Comparison of ENCODE assay signal across 8 mouse cellular contexts in genomic region chr2:76676401-76677226, GRCm38 (mm10). TPM values are rescaled to one million over a fixed set of nuclear protein-coding genes. Genes with fewer than 3 reads are reported as not detected.
DNase-seq lines count a peak whose midpoint lies in the region; ATAC-seq and TF ChIP-seq lines count a peak whose summit lies in the region.

No protein-coding gene starts in this region.

- H3K9me3 ChIP-seq in lung, postnatal 0 days (ENCODE audit: low read length): no peaks in the 10 kb centered on the region
- no peaks in the 10 kb centered on the region for H3K9me3 ChIP-seq in embryonic facial prominence, embryonic 14.5 days (ENCODE audit: control insufficient read depth, low read length)
- no peaks in the 10 kb centered on the region for H3K9me3 ChIP-seq in limb, embryonic 15.5 days
- H3K9me3 ChIP-seq in stomach, embryonic 15.5 days: no peaks in the 10 kb centered on the region

- H3K4me1 ChIP-seq in lung, postnatal 0 days (ENCODE audit: insufficient read depth, low read depth, low read length): peaks cover 16% of the 10 kb centered on the region
- peaks cover 13% of the 10 kb centered on the region; the same call in 1 of the 2 replicates for H3K4me1 ChIP-seq in lung, adult 2 months (ENCODE audit: control insufficient read depth, insufficient read depth, low read length)
- peaks cover 14% of the 10 kb centered on the region for H3K4me1 ChIP-seq in embryonic facial prominence, embryonic 14.5 days (ENCODE audit: control insufficient read depth, insufficient read depth, low read length)
- peaks cover 21% of the 10 kb centered on the region for H3K4me1 ChIP-seq in limb, embryonic 15.5 days
- H3K4me1 ChIP-seq in stomach, embryonic 15.5 days: peaks cover 11% of the 10 kb centered on the region; the same call in 1 of the 2 replicates

- WGBS in lung, postnatal 0 days: 49% methylated on average over 13 of the region's 13 CpGs
- WGBS in lung, adult 2 months: 55% methylated on average over 13 of the region's 13 CpGs
- WGBS in embryonic facial prominence, embryonic 14.5 days: 56% methylated on average over 13 of the region's 13 CpGs
- WGBS in limb, embryonic 15.5 days: 35% methylated on average over 13 of the region's 13 CpGs
- 55% methylated on average over 13 of the region's 13 CpGs for WGBS in stomach, embryonic 15.5 days

- TF ChIP-seq CTCF in lung, postnatal 0 days (IDR thresholded peaks at IDR 0.05): no peak
- no peak for TF ChIP-seq CTCF in lung, adult 2 months (IDR thresholded peaks at IDR 0.05; ENCODE audit: insufficient read depth, low read length)

- no peak overlapping the region for H3K27ac ChIP-seq in lung, postnatal 0 days (ENCODE audit: low read length)
- H3K27ac ChIP-seq in embryonic facial prominence, embryonic 14.5 days (replicated peaks; ENCODE audit: low read depth, low read length): no peak overlapping the region
- H3K27ac ChIP-seq in limb, embryonic 15.5 days: no peak overlapping the region
- no peak overlapping the region for H3K27ac ChIP-seq in stomach, embryonic 15.5 days

- TF ChIP-seq EP300 in lung, postnatal 0 days (IDR thresholded peaks at IDR 0.05): no peak

- no peaks in the 10 kb centered on the region for H3K27me3 ChIP-seq in lung, postnatal 0 days (replicated peaks; ENCODE audit: insufficient read depth, low read length)
- no peaks in the 10 kb centered on the region for H3K27me3 ChIP-seq in embryonic facial prominence, embryonic 14.5 days (replicated peaks; ENCODE audit: control insufficient read depth, insufficient read depth, low read length)
- no peaks in the 10 kb centered on the region for H3K27me3 ChIP-seq in limb, embryonic 15.5 days
- H3K27me3 ChIP-seq in stomach, embryonic 15.5 days (replicated peaks): no peaks in the 10 kb centered on the region

- no peak for DNase-seq in lung, postnatal 0 days (ENCODE audit: low spot score)
- DNase-seq in lung, adult 2 months: no peak
- DNase-seq in embryonic facial prominence, embryonic 14.5 days (ENCODE audit: low spot score): no peak
- DNase-seq in thymus, postnatal 0 days (ENCODE audit: low spot score): no peak
- no peak for DNase-seq in urinary bladder, postnatal 36 days (ENCODE audit: low spot score in 2 of 2)
- no peak for DNase-seq in adrenal gland, adult 18-20 months (ENCODE audit: low spot score in 2 of 2)

- no peak overlapping the region for H3K9ac ChIP-seq in lung, postnatal 0 days (replicated peaks; ENCODE audit: low read depth)
- H3K9ac ChIP-seq in embryonic facial prominence, embryonic 14.5 days (ENCODE audit: low read depth, low read length): peak overlapping the region; percentile 88
- H3K9ac ChIP-seq in limb, embryonic 15.5 days: 0 out of 2 replicates have a peak overlapping the region, but pooled peaks have one; percentile 17
- no peak overlapping the region for H3K9ac ChIP-seq in stomach, embryonic 15.5 days

- 0 out of 2 replicates have a peak overlapping the region, but pooled peaks have one; percentile 90 for H3K4me3 ChIP-seq in lung, postnatal 0 days (ENCODE audit: low read depth, low read length)
- H3K4me3 ChIP-seq in lung, adult 2 months (replicated peaks; ENCODE audit: extremely low read depth, low read depth, low read length): no peak overlapping the region
- H3K4me3 ChIP-seq in embryonic facial prominence, embryonic 14.5 days (ENCODE audit: low read depth, low read length): peak overlapping the region; percentile 68
- peak overlapping the region; percentile 77 for H3K4me3 ChIP-seq in limb, embryonic 15.5 days
- H3K4me3 ChIP-seq in stomach, embryonic 15.5 days (replicated peaks): peak overlapping the region; percentile 91

- H3K36me3 ChIP-seq in lung, postnatal 0 days (ENCODE audit: insufficient read depth, low read length): peaks cover 6% of the 10 kb centered on the region; the same call in 1 of the 2 replicates
- H3K36me3 ChIP-seq in embryonic facial prominence, embryonic 14.5 days (ENCODE audit: control insufficient read depth, insufficient read depth, low read length): peaks cover 16% of the 10 kb centered on the region
- peaks cover 13% of the 10 kb centered on the region for H3K36me3 ChIP-seq in limb, embryonic 15.5 days
- no peaks in the 10 kb centered on the region for H3K36me3 ChIP-seq in stomach, embryonic 15.5 days

- TF ChIP-seq POLR2A in lung, adult 2 months (IDR thresholded peaks at IDR 0.05; ENCODE audit: borderline replicate concordance, extremely low read depth, low read depth, low read length): no peak

- peak overlapping the region; percentile 79 for H3K4me2 ChIP-seq in lung, postnatal 0 days (replicated peaks; ENCODE audit: low read depth, low read length)
- peak overlapping the region; percentile 72 for H3K4me2 ChIP-seq in embryonic facial prominence, embryonic 14.5 days (ENCODE audit: low read depth, low read length)
- peak overlapping the region; percentile 49 for H3K4me2 ChIP-seq in limb, embryonic 15.5 days
- peak overlapping the region; percentile 75 for H3K4me2 ChIP-seq in stomach, embryonic 15.5 days

- no peak for ATAC-seq in lung, postnatal 0 days
- no peak for ATAC-seq in embryonic facial prominence, embryonic 14.5 days (ENCODE audit: low read depth)
- ATAC-seq in limb, embryonic 15.5 days (ENCODE audit: insufficient number of reproducible peaks, low FRiP score, low TSS enrichment, low read depth): no peak
- ATAC-seq in stomach, embryonic 15.5 days (ENCODE audit: insufficient read depth, low FRiP score, low read depth): no peak

RNA-seq across cellular contexts. Expression of gene Plekha3, which starts 1.5 kb away (rescaled TPM):
- 13.6 and 14.6 TPM in 2 replicates for polyA plus RNA-seq in lung, postnatal 0 days (2015; fragmentation: Nextera tagmentation; extraction: Ambion mirVana)
- polyA plus RNA-seq in lung, adult 2 months (2012; rRNA removed): 17.3 and 23.0 TPM in 2 replicates
- polyA plus RNA-seq in embryonic facial prominence, embryonic 14.5 days (2014; fragmentation: Nextera tagmentation; extraction: Ambion mirVana): 11.9 and 13.3 TPM in 2 replicates
- 7.5 and 9.1 TPM in 2 replicates for polyA plus RNA-seq in limb, embryonic 15.5 days (2015; fragmentation: Nextera tagmentation; extraction: Ambion mirVana)
- polyA plus RNA-seq in stomach, embryonic 15.5 days (2015; fragmentation: Nextera tagmentation; extraction: Ambion mirVana): 10.3 and 11.3 TPM in 2 replicates
- 10.2 and 11.0 TPM in 2 replicates for polyA plus RNA-seq in thymus, postnatal 0 days (2015; fragmentation: Nextera tagmentation; extraction: Ambion mirVana)
- total RNA-seq in adrenal gland, adult 18-20 months (2021): 10 to 100 TPM; 39.1 to 56.4 TPM

RNA-seq across cellular contexts. Expression of gene Fkbp7, which starts 3.7 kb away (rescaled TPM):
- 68.3 and 71.9 TPM in 2 replicates for polyA plus RNA-seq in lung, postnatal 0 days (2015; fragmentation: Nextera tagmentation; extraction: Ambion mirVana)
- 4.2 and 8.4 TPM in 2 replicates for polyA plus RNA-seq in lung, adult 2 months (2012; rRNA removed)
- 128 and 157 TPM in 2 replicates for polyA plus RNA-seq in embryonic facial prominence, embryonic 14.5 days (2014; fragmentation: Nextera tagmentation; extraction: Ambion mirVana)
- 151 and 159 TPM in 2 replicates for polyA plus RNA-seq in limb, embryonic 15.5 days (2015; fragmentation: Nextera tagmentation; extraction: Ambion mirVana)
- 68.8 and 74.0 TPM in 2 replicates for polyA plus RNA-seq in stomach, embryonic 15.5 days (2015; fragmentation: Nextera tagmentation; extraction: Ambion mirVana)
- polyA plus RNA-seq in thymus, postnatal 0 days (2015; fragmentation: Nextera tagmentation; extraction: Ambion mirVana): 14.2 and 14.4 TPM in 2 replicates
- total RNA-seq in adrenal gland, adult 18-20 months (2021): 10 to 100 TPM; 22.4 to 33.0 TPM

RNA-seq across cellular contexts. Expression of gene Pjvk, which starts 28.3 kb away (rescaled TPM):
- 0.26 and 0.29 TPM in 2 replicates for polyA plus RNA-seq in lung, postnatal 0 days (2015; fragmentation: Nextera tagmentation; extraction: Ambion mirVana)
- polyA plus RNA-seq in lung, adult 2 months (2012; rRNA removed): not detected in 2 replicates
- polyA plus RNA-seq in embryonic facial prominence, embryonic 14.5 days (2014; fragmentation: Nextera tagmentation; extraction: Ambion mirVana): 0.56 TPM in 1 of 2 replicates, not detected in the other
- polyA plus RNA-seq in limb, embryonic 15.5 days (2015; fragmentation: Nextera tagmentation; extraction: Ambion mirVana): 0.15 and 0.53 TPM in 2 replicates
- polyA plus RNA-seq in stomach, embryonic 15.5 days (2015; fragmentation: Nextera tagmentation; extraction: Ambion mirVana): 0.21 and 0.32 TPM in 2 replicates
- 0.12 and 0.21 TPM in 2 replicates for polyA plus RNA-seq in thymus, postnatal 0 days (2015; fragmentation: Nextera tagmentation; extraction: Ambion mirVana)
- under 1 TPM in 1 of 2 experiments, not detected in 1; 0.74 TPM for total RNA-seq in adrenal gland, adult 18-20 months (2021)

RNA-seq across cellular contexts. Expression of gene Prkra, which starts 28.8 kb away (rescaled TPM):
- 34.1 and 35.7 TPM in 2 replicates for polyA plus RNA-seq in lung, postnatal 0 days (2015; fragmentation: Nextera tagmentation; extraction: Ambion mirVana)
- polyA plus RNA-seq in lung, adult 2 months (2012; rRNA removed): 11.2 and 11.6 TPM in 2 replicates
- polyA plus RNA-seq in embryonic facial prominence, embryonic 14.5 days (2014; fragmentation: Nextera tagmentation; extraction: Ambion mirVana): 52.8 and 61.0 TPM in 2 replicates
- 55.2 and 58.0 TPM in 2 replicates for polyA plus RNA-seq in limb, embryonic 15.5 days (2015; fragmentation: Nextera tagmentation; extraction: Ambion mirVana)
- 47.8 and 49.1 TPM in 2 replicates for polyA plus RNA-seq in stomach, embryonic 15.5 days (2015; fragmentation: Nextera tagmentation; extraction: Ambion mirVana)
- 15.4 and 18.6 TPM in 2 replicates for polyA plus RNA-seq in thymus, postnatal 0 days (2015; fragmentation: Nextera tagmentation; extraction: Ambion mirVana)
- 10 to 100 TPM; 16.5 to 23.2 TPM for total RNA-seq in adrenal gland, adult 18-20 months (2021)

Comparison
In these comparisons a context has a peak if more than half of its experiments do, and no peak if none do; other contexts are left out.
1. H3K9ac ChIP-seq: peak in embryonic facial prominence, embryonic 14.5 days (single experiment) and limb, embryonic 15.5 days (single experiment); none in lung, postnatal 0 days (single experiment) and stomach, embryonic 15.5 days (single experiment).
2. Peak in every context shown above with its lines, with median percentiles within 50 percentile points of each other: H3K4me2 ChIP-seq.